Mouse (Mus musculus) heart, postnatal 0 days (tissue): Measurements from ENCODE around the gene Pygo1. TPM values are rescaled to one million over a fixed set of nuclear protein-coding genes. Genes with fewer than 3 reads are reported as not detected.
A peak's percentile ranks its signal among the peaks of the same experiment; 100 is the strongest.

Experiments used
- ATAC-seq: fragments of 200-750 bp; cut with Nextera tagmentation; 2 replicates; pipeline ENCODE4 v1.8.0; 2017; ENCODE audit warnings: low read depth, moderate number of reproducible peaks, moderate library complexity; ENCODE audit not compliant: insufficient read depth
- DNase-seq: peaks from one replicate; pipeline ENCODE4 v3.0.0-alpha.2; 2016; ENCODE audit warnings: low spot score
- H3K27ac ChIP-seq: fragments of 300-500 bp; sonication (generic); 2 replicates; pipeline ENCODE4 v1.5.1; 2014; ENCODE audit warnings: low read depth, mild to moderate bottlenecking
- H3K27me3 ChIP-seq: fragments of 300-500 bp; sonication (generic); 2 replicates; pipeline ENCODE4 v1.6.1; 2014; ENCODE audit warnings: low read length, mixed read lengths; ENCODE audit not compliant: control insufficient read depth, insufficient read depth
- H3K36me3 ChIP-seq: fragments of 300-500 bp; sonication (generic); replicated peaks from 2 replicates; pipeline ENCODE4 v1.6.1; 2014; ENCODE audit warnings: low read length, mixed read lengths; ENCODE audit not compliant: control insufficient read depth, insufficient read depth
- H3K4me1 ChIP-seq: fragments of 300-500 bp; sonication (generic); 2 replicates; pipeline ENCODE4 v1.6.1; 2014; ENCODE audit warnings: antibody characterized with exemption; ENCODE audit not compliant: control insufficient read depth, insufficient read depth
- H3K4me2 ChIP-seq: fragments of 300-500 bp; sonication (generic); 2 replicates; pipeline ENCODE4 v1.6.1; 2014; ENCODE audit warnings: low read depth, mild to moderate bottlenecking, low read length, moderate library complexity
- H3K4me3 ChIP-seq: fragments of 300-500 bp; sonication (generic); 2 replicates; pipeline ENCODE4 v1.5.1; 2014; ENCODE audit warnings: low read depth, low read length
- H3K9ac ChIP-seq: fragments of 300-500 bp; sonication (generic); replicated peaks from 2 replicates; pipeline ENCODE4 v1.6.1; 2014; ENCODE audit warnings: low read depth, low read length, mixed read lengths
- H3K9me3 ChIP-seq: fragments of 300-500 bp; sonication (generic); replicated peaks from 2 replicates; pipeline ENCODE4 v1.6.1; 2016; ENCODE audit warnings: low read length; ENCODE audit not compliant: control insufficient read depth
- CTCF ChIP-seq: IDR thresholded peaks from 2 replicates; pipeline ENCODE4 v1.5.1; 2016; ENCODE audit warnings: antibody characterized with exemption, control low read depth, low read depth
- EP300 ChIP-seq: IDR thresholded peaks from 2 replicates; pipeline ENCODE4 v1.6.1; 2016; ENCODE audit warnings: antibody characterized with exemption, low read depth
- WGBS: fragments of 180-500 bp; shearing (Covaris S2); extraction: QIAGEN DNeasy Blood & Tissue Kit; methylation state at CpG from one replicate; pipeline ENCODE4 v1.1.7; 2014; 5-methylcytosine and 5-hydroxymethylcytosine counted together
- polyA plus RNA-seq: library from polyadenylated mRNA; unstranded; fragments of >200 nt; fragmentation: Nextera tagmentation; extraction: Ambion mirVana; gene quantifications from 2 replicates; pipeline ENCODE4 v1.2.1, GENCODE M21; 2015
- total RNA-seq: library from RNA; depleted of rRNA; stranded (reverse); fragments of >200 nt; gene quantifications from 2 replicates; pipeline ENCODE4 v1.2.3, GENCODE M21; 2014; ENCODE audit warnings: low replicate concordance; rRNA removed

The Pygo1 gene
- total RNA-seq (1.9 and 2.2 TPM in 2 replicates), polyA plus RNA-seq (1.5 and 1.6 TPM in 2 replicates)

- 0% methylated on average over 64 of the region's 108 CpGs for WGBS
Observed at GRCm38 (mm10) chr9:72925021-72925934, at the start of gene Pygo1. Gene Pygo1, plus strand, starts transcription at chr9:72925645.

GRCm38 (mm10) chr9:72875878-72876277, 49.6 kb upstream of the Pygo1 start:
- no peak for DNase-seq
- Histone ChIP-seq H3K4me2 (no peak overlapping the region), H3K27ac (no peak overlapping the region), H3K9me3 (no peaks in the 10 kb centered on the region), H3K27me3 (no peaks in the 10 kb centered on the region), H3K9ac (no peak overlapping the region), H3K4me3 (no peak overlapping the region), H3K4me1 (peaks cover 11% of the 10 kb centered on the region), H3K36me3 (no peaks in the 10 kb centered on the region)
- TF ChIP-seq CTCF (no peak), EP300 (no peak)
- no peak for ATAC-seq
- 79% methylated on average over 2 of the region's 2 CpGs for WGBS

More at GRCm38 (mm10) chr9:72925021-72925934, at the start of gene Pygo1:
- H3K4me2 ChIP-seq, result peak within 1 kb of the TSS; percentile 80
- 0 out of 2 replicates have a peak, but pooled peaks cover 6% of the 10 kb centered on the region for H3K27me3 ChIP-seq
- ATAC-seq, result peak; percentile 74
- H3K27ac ChIP-seq, result peak within 1 kb of the TSS; percentile 21; the same call in 1 of the 2 replicates
- H3K9me3 ChIP-seq, result no peaks in the 10 kb centered on the region
- no peaks in the 10 kb centered on the region for H3K36me3 ChIP-seq
- peak; percentile 23 for DNase-seq
- TF ChIP-seq CTCF (no peak), EP300 (no peak)
- peak within 1 kb of the TSS; percentile 67 for H3K4me3 ChIP-seq
- peak within 1 kb of the TSS; percentile 72 for H3K9ac ChIP-seq
- H3K4me1 ChIP-seq, result no peaks in the 10 kb centered on the region

- DNase-seq, result no peak
- no peaks in the 10 kb centered on the region for H3K9me3 ChIP-seq
- WGBS, result 59% methylated on average over 11 of the region's 11 CpGs
- H3K4me2 ChIP-seq, result no peak overlapping the region
- H3K27me3 ChIP-seq, result no peaks in the 10 kb centered on the region
- TF ChIP-seq CTCF, result no peak
- no peak overlapping the region for H3K27ac ChIP-seq
- peaks cover 16% of the 10 kb centered on the region for H3K4me1 ChIP-seq
- ATAC-seq, result no peak
- no peaks in the 10 kb centered on the region for H3K36me3 ChIP-seq
- H3K4me3 ChIP-seq, result no peak overlapping the region
- H3K9ac ChIP-seq, result no peak overlapping the region
Observed at GRCm38 (mm10) chr9:72877905-72878304, 47.5 kb upstream of the Pygo1 start.

DNA sequence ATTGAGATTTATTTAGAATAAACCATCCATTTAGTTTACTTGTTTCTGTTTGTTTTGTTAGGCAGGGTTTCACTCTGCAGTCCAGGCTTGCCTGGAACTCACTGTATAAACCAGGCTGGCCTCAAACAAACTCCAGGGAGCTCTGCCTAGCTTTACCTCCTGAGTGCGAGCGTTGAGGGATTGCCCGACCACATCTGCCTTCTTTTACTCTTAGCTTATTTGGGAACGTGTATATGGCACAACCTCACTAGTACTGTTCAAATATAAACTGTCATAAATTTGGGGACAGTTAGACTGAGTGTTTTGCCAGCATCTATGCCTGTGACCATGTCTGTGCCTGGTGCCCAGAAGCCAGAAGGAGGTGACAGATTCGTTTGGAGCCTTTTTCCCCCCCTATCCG, 46.8 kb upstream of the Pygo1 start:
- ATAC-seq (no peak), DNase-seq (no peak)
- no peaks in the 10 kb centered on the region for H3K36me3 ChIP-seq
- H3K27ac ChIP-seq, result no peak overlapping the region
- H3K4me1 ChIP-seq, result peaks cover 16% of the 10 kb centered on the region
- no peaks in the 10 kb centered on the region for H3K27me3 ChIP-seq
- H3K4me3 ChIP-seq, result no peak overlapping the region
- H3K9me3 ChIP-seq, result no peaks in the 10 kb centered on the region
- H3K4me2 ChIP-seq, result no peak overlapping the region
- no peak overlapping the region for H3K9ac ChIP-seq
- 57% methylated on average over 6 of the region's 6 CpGs for WGBS
- TF ChIP-seq CTCF, result no peak
- TF ChIP-seq EP300, result no peak

DNA sequence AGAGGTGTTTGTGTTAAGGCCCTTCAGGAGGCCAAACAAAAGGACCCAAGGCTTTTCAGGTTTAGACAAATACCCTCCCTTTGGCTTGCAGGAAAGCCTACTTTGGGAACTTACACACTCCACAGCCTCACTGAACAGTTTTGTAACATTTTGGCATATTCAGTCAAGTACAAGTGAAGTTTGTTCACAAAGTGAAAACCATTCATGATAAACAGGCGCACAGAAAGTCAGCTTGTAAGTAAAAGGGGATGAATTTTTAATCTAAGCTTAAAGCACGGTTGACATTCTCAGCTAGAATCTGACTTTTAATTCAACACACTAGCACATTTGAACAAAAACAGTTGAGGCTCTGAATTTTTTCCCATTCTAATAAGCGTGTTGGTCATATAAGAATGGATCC, 45.8 kb upstream of the Pygo1 start:
- no peak overlapping the region for H3K4me2 ChIP-seq
- ATAC-seq (no peak), DNase-seq (no peak)
- no peaks in the 10 kb centered on the region for H3K27me3 ChIP-seq
- no peaks in the 10 kb centered on the region for H3K36me3 ChIP-seq
- H3K9ac ChIP-seq, result no peak overlapping the region
- no peak for TF ChIP-seq CTCF
- TF ChIP-seq EP300, result no peak
- WGBS, result 88% methylated on average over 3 of the region's 3 CpGs
- H3K4me1 ChIP-seq, result peaks cover 16% of the 10 kb centered on the region
- no peak overlapping the region for H3K27ac ChIP-seq
- no peak overlapping the region for H3K4me3 ChIP-seq
- H3K9me3 ChIP-seq, result no peaks in the 10 kb centered on the region
